Mouse (Mus musculus) testis, adult 2 months (tissue): ENCODE measurements at regions not wholly inside any gene's neighbourhood (a gene's known extent, or its start where the extent isn't known, plus 50 kb on each side); places are given as distances from the start of the nearest gene placed in this dataset.

Experiments used
- H3K27ac ChIP-seq: fragments of 200-500 bp; 2 replicates; pipeline ENCODE4 v1.5.1; 2012; ENCODE audit warnings: low read depth, low read length; ENCODE audit not compliant: control insufficient read depth, insufficient read depth
- H3K27me3 ChIP-seq: fragments of 200-500 bp; 2 replicates; pipeline ENCODE4 v1.6.1; 2012; ENCODE audit warnings: mild to moderate bottlenecking, low read length, moderate library complexity; ENCODE audit not compliant: control insufficient read depth, insufficient read depth
- H3K36me3 ChIP-seq: fragments of 200-500 bp; 2 replicates; pipeline ENCODE4 v1.6.1; 2012; ENCODE audit warnings: mild to moderate bottlenecking, low read length; ENCODE audit not compliant: control insufficient read depth, insufficient read depth
- H3K4me1 ChIP-seq: fragments of 200-500 bp; 2 replicates; pipeline ENCODE4 v1.6.1; 2012; ENCODE audit warnings: low read length; ENCODE audit not compliant: control insufficient read depth, insufficient read depth
- H3K4me3 ChIP-seq: fragments of 200-500 bp; 2 replicates; pipeline ENCODE4 v1.5.1; 2012; ENCODE audit warnings: low read depth, mild to moderate bottlenecking, low read length, moderate library complexity, mixed read lengths; ENCODE audit not compliant: control insufficient read depth
- CTCF ChIP-seq: fragments of 200-500 bp; IDR thresholded peaks from 2 replicates; pipeline ENCODE4 v1.5.1; 2012; ENCODE audit warnings: low read depth, mild to moderate bottlenecking, inconsistent platforms, low read length, moderate library complexity; ENCODE audit not compliant: control insufficient read depth, insufficient read depth, insufficient replicate concordance
- POLR2A ChIP-seq: fragments of 200-500 bp; IDR thresholded peaks from 2 replicates; pipeline ENCODE4 v1.6.1; 2012; ENCODE audit warnings: low read depth, mild to moderate bottlenecking, inconsistent platforms, low read length, moderate library complexity; ENCODE audit not compliant: control insufficient read depth

- no peaks in the 10 kb centered on the region for H3K27me3 ChIP-seq
- no peaks in the 10 kb centered on the region for H3K36me3 ChIP-seq
- no peak for TF ChIP-seq CTCF
- TF ChIP-seq POLR2A, result no peak
- no peaks in the 10 kb centered on the region for H3K4me1 ChIP-seq
- H3K27ac ChIP-seq, result no peak overlapping the region
- H3K4me3 ChIP-seq, result no peak overlapping the region
Observed at GRCm38 (mm10) chr4:33747316-33747895, 177.0 kb upstream of the Cnr1 start.

GRCm38 (mm10) chr4:33767721-33768120 lies 156.7 kb upstream of the Cnr1 start:
- no peak overlapping the region for H3K4me3 ChIP-seq
- H3K27ac ChIP-seq, result no peak overlapping the region
- no peaks in the 10 kb centered on the region for H3K27me3 ChIP-seq
- H3K36me3 ChIP-seq, result no peaks in the 10 kb centered on the region
- H3K4me1 ChIP-seq, result no peaks in the 10 kb centered on the region
- no peak for TF ChIP-seq CTCF

DNA sequence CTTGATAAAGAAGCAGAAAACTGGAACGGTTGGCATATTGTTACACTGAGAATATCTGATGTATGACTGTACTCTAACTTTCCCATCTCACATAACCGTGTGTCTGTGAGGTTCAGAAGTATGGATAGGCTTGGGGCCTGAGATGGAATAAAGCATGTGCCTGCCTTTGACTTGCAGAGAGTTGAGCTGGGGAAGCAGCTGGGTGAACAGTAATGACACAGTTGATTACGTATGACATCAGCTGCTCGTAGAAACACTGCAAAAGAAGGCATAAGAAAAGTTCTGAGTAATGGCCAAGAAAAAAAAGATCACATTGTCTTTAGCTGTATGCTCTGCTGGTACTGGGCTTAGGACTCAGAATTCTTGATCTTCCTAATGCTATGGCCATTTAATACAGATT lies 138.4 kb upstream of the Cnr1 start:
- Histone ChIP-seq H3K36me3 (no peaks in the 10 kb centered on the region), H3K27me3 (no peaks in the 10 kb centered on the region), H3K4me1 (no peaks in the 10 kb centered on the region), H3K27ac (no peak overlapping the region), H3K4me3 (no peak overlapping the region)
- TF ChIP-seq CTCF (no peak), POLR2A (no peak)

GRCm38 (mm10) chr4:33786958-33787357 lies 137.4 kb upstream of the Cnr1 start:
- H3K27me3 ChIP-seq, result no peaks in the 10 kb centered on the region
- no peaks in the 10 kb centered on the region for H3K4me1 ChIP-seq
- no peak overlapping the region for H3K27ac ChIP-seq
- H3K4me3 ChIP-seq, result no peak overlapping the region
- no peak for TF ChIP-seq POLR2A
- no peak for TF ChIP-seq CTCF
- no peaks in the 10 kb centered on the region for H3K36me3 ChIP-seq

GRCm38 (mm10) chr4:33793398-33793797 lies 131.0 kb upstream of the Cnr1 start:
- Histone ChIP-seq H3K27me3 (no peaks in the 10 kb centered on the region), H3K27ac (no peak overlapping the region), H3K36me3 (no peaks in the 10 kb centered on the region), H3K4me1 (no peaks in the 10 kb centered on the region), H3K4me3 (no peak overlapping the region)
- TF ChIP-seq CTCF, result no peak
- no peak for TF ChIP-seq POLR2A

DNA sequence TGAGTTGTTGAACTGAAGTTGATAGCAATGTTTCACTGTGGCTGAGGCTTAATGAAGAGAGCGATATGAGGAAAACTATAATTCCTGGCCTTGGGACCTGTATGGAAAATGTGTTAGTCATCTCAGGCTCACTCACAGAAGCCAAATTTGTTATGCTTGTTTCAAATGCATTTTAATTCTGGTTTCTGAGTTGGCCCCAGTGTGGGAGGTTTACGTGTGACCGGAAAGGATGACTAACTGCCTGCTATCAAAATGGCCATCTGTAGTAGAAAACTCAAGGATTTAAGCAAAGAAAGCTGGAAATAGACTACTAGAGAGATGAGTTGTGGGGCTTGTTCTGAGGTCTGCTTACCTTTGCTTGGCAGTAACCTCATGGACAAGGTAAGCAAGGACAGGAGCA lies 128.9 kb upstream of the Cnr1 start:
- no peaks in the 10 kb centered on the region for H3K27me3 ChIP-seq
- TF ChIP-seq POLR2A (no peak), CTCF (no peak)
- H3K27ac ChIP-seq, result no peak overlapping the region
- no peaks in the 10 kb centered on the region for H3K36me3 ChIP-seq
- no peak overlapping the region for H3K4me3 ChIP-seq
- H3K4me1 ChIP-seq, result no peaks in the 10 kb centered on the region

DNA sequence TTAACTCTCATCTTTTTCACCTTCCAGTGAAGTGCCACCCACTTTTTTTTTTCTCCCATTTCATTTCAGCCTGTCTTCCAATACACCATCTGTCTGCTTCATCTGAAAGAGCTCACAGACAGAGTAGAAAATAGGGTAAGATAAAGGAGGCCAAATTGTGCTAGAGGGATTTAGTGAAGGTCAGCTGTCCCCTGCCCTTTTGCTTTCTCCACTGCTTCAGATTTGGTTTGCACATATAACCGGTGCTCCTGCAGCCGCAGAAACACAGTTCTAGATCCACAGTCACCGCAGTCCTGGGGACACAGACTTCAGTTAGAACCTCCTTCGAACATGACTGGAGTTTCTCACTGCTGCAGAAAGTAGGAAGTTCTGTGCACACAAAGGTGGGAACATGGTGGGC lies 126.4 kb upstream of the Cnr1 start:
- no peaks in the 10 kb centered on the region for H3K36me3 ChIP-seq
- TF ChIP-seq CTCF, result no peak
- no peak for TF ChIP-seq POLR2A
- H3K4me1 ChIP-seq, result no peaks in the 10 kb centered on the region
- no peaks in the 10 kb centered on the region for H3K27me3 ChIP-seq
- no peak overlapping the region for H3K27ac ChIP-seq
- no peak overlapping the region for H3K4me3 ChIP-seq

DNA sequence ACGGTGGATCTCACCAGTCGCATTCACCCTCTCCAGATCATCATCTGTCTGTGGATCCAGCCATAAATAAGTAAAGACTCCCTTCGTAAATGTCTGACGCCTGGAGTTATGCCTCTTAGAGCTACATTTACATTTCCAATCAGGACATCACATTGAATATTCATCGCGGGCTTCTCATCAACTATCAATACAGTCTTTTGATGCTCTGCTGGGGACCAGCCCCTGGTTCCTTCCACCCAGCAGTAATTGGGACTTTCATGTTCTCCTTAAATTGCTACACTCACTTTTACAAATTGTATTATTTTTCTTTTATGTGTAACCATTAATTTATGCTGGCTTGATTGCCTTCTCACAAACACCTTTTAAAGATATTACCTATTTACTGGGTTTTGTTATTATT lies 125.7 kb upstream of the Cnr1 start:
- Histone ChIP-seq H3K4me1 (no peaks in the 10 kb centered on the region), H3K27me3 (no peaks in the 10 kb centered on the region), H3K4me3 (no peak overlapping the region), H3K27ac (no peak overlapping the region), H3K36me3 (no peaks in the 10 kb centered on the region)
- no peak for TF ChIP-seq POLR2A
- no peak for TF ChIP-seq CTCF
